Mouse (Mus musculus) hindbrain, embryonic 14.5 days (tissue): ENCODE measurements around the gene Myrfl. TPM values are rescaled to one million over a fixed set of nuclear protein-coding genes. Genes with fewer than 3 reads are reported as not detected.

Source experiments
- ATAC-seq: fragments of 200-750 bp; cut with Nextera tagmentation; 2 replicates; pipeline ENCODE4 v1.8.0; 2017; ENCODE audit warnings: moderate number of reproducible peaks, mild to moderate bottlenecking, moderate TSS enrichment, moderate library complexity; ENCODE audit not compliant: low FRiP score
- DNase-seq: peaks from one replicate; pipeline ENCODE4 v3.0.0-alpha.2; 2015; ENCODE audit warnings: low spot score
- H3K27ac ChIP-seq: fragments of 300-500 bp; sonication (generic); 2 replicates; pipeline ENCODE4 v1.5.1; 2014; ENCODE audit warnings: mild to moderate bottlenecking, moderate library complexity
- H3K27me3 ChIP-seq: fragments of 300-500 bp; sonication (generic); 2 replicates; pipeline ENCODE4 v1.6.1; 2014; ENCODE audit warnings: mild to moderate bottlenecking, low read length, mixed read lengths; ENCODE audit not compliant: control insufficient read depth, insufficient read depth
- H3K36me3 ChIP-seq: fragments of 300-500 bp; sonication (generic); replicated peaks from 2 replicates; pipeline ENCODE4 v1.6.1; 2014; ENCODE audit not compliant: control insufficient read depth, insufficient read depth
- H3K4me1 ChIP-seq: fragments of 300-500 bp; sonication (generic); replicated peaks from 2 replicates; pipeline ENCODE4 v1.6.1; 2014; ENCODE audit warnings: antibody characterized with exemption, low read length, mixed read lengths; ENCODE audit not compliant: control insufficient read depth, insufficient read depth
- H3K4me2 ChIP-seq: fragments of 300-500 bp; sonication (generic); replicated peaks from 2 replicates; pipeline ENCODE4 v1.6.1; 2014; ENCODE audit warnings: mild to moderate bottlenecking, moderate library complexity
- H3K4me3 ChIP-seq: fragments of 300-500 bp; sonication (generic); replicated peaks from 2 replicates; pipeline ENCODE4 v1.5.1; 2014; ENCODE audit warnings: mild to moderate bottlenecking, low read length
- H3K9ac ChIP-seq: fragments of 300-500 bp; sonication (generic); 2 replicates; pipeline ENCODE4 v1.6.1; 2014
- H3K9me3 ChIP-seq: fragments of 300-500 bp; sonication (generic); 2 replicates; pipeline ENCODE4 v1.6.1; 2016; ENCODE audit warnings: low read length; ENCODE audit not compliant: control insufficient read depth
- WGBS: fragments of 180-500 bp; shearing (Covaris S2); extraction: QIAGEN DNeasy Blood & Tissue Kit; methylation state at CpG from one replicate; pipeline ENCODE4 v1.1.7; 2014; 5-methylcytosine and 5-hydroxymethylcytosine counted together
- polyA plus RNA-seq: library from polyadenylated mRNA; unstranded; fragments of >200 nt; fragmentation: Nextera tagmentation; extraction: Ambion mirVana; gene quantifications from 2 replicates; pipeline ENCODE4 v1.2.1, GENCODE M21; 2014

Myrfl gene
- polyA plus RNA-seq, 1 experiment from 2014 or later, result not detected

- Histone ChIP-seq H3K4me2 (no peak overlapping the region), H3K27ac (no peak overlapping the region), H3K9me3 (no peaks in the 10 kb centered on the region), H3K9ac (no peak overlapping the region), H3K4me3 (no peak overlapping the region), H3K27me3 (no peaks in the 10 kb centered on the region), H3K36me3 (no peaks in the 10 kb centered on the region), H3K4me1 (no peaks in the 10 kb centered on the region)
- ATAC-seq, result no peak
- peak; percentile 42 for DNase-seq
- 21% methylated on average over 3 of the region's 3 CpGs for WGBS
Observed at GRCm38 (mm10) chr10:116893753-116894152, 3.0 kb downstream of the Myrfl start.

- no peak for DNase-seq
Observed at GRCm38 (mm10) chr10:116890587-116890986, 6.1 kb downstream of the Myrfl start.

GRCm38 (mm10) chr10:116884552-116884951 lies 12.2 kb downstream of the Myrfl start:
- H3K36me3 ChIP-seq, result no peaks in the 10 kb centered on the region
- no peaks in the 10 kb centered on the region for H3K27me3 ChIP-seq
- H3K9me3 ChIP-seq, result no peaks in the 10 kb centered on the region
- WGBS, result 87% methylated on average over 3 of the region's 3 CpGs
- DNase-seq (no peak), ATAC-seq (no peak)
- no peak overlapping the region for H3K4me3 ChIP-seq
- H3K4me2 ChIP-seq, result no peak overlapping the region
- H3K4me1 ChIP-seq, result no peaks in the 10 kb centered on the region
- no peak overlapping the region for H3K9ac ChIP-seq
- H3K27ac ChIP-seq, result no peak overlapping the region

More at GRCm38 (mm10) chr10:116890587-116890986, 6.1 kb downstream of the Myrfl start:
- Histone ChIP-seq H3K4me3 (no peak overlapping the region), H3K4me1 (no peaks in the 10 kb centered on the region), H3K27me3 (no peaks in the 10 kb centered on the region), H3K27ac (no peak overlapping the region), H3K4me2 (no peak overlapping the region), H3K36me3 (no peaks in the 10 kb centered on the region), H3K9me3 (no peaks in the 10 kb centered on the region), H3K9ac (no peak overlapping the region)
- WGBS, result 31% methylated on average over 5 of the region's 5 CpGs
- 0 out of 2 replicates have a peak, but pooled peaks have one; percentile 59 for ATAC-seq

- H3K9me3 ChIP-seq, result no peaks in the 10 kb centered on the region
- no peak overlapping the region for H3K4me3 ChIP-seq
- H3K27me3 ChIP-seq, result no peaks in the 10 kb centered on the region
- H3K9ac ChIP-seq, result no peak overlapping the region
- WGBS, result 77% methylated on average over 5 of the region's 5 CpGs
- no peak overlapping the region for H3K27ac ChIP-seq
- no peak overlapping the region for H3K4me2 ChIP-seq
- DNase-seq (no peak), ATAC-seq (no peak)
- H3K4me1 ChIP-seq, result no peaks in the 10 kb centered on the region
- H3K36me3 ChIP-seq, result no peaks in the 10 kb centered on the region
Observed at GRCm38 (mm10) chr10:116883531-116883930, 13.2 kb downstream of the Myrfl start.

- H3K4me3 ChIP-seq, result no peak overlapping the region
- no peaks in the 10 kb centered on the region for H3K36me3 ChIP-seq
- no peaks in the 10 kb centered on the region for H3K9me3 ChIP-seq
- 88% methylated on average over 4 of the region's 4 CpGs for whole genome bisulfite sequencing
- no peaks in the 10 kb centered on the region for H3K27me3 ChIP-seq
- no peak overlapping the region for H3K27ac ChIP-seq
- no peak overlapping the region for H3K9ac ChIP-seq
- no peak for ATAC-seq
- H3K4me1 ChIP-seq, result no peaks in the 10 kb centered on the region
- no peak for DNase-seq
- no peak overlapping the region for H3K4me2 ChIP-seq
Observed at GRCm38 (mm10) chr10:116877436-116877835, 19.3 kb downstream of the Myrfl start.

GRCm38 (mm10) chr10:116874490-116874889 lies 22.2 kb downstream of the Myrfl start:
- DNase-seq (no peak), ATAC-seq (no peak)
- Histone ChIP-seq H3K4me2 (no peak overlapping the region), H3K4me1 (no peaks in the 10 kb centered on the region), H3K4me3 (no peak overlapping the region), H3K36me3 (no peaks in the 10 kb centered on the region), H3K27me3 (no peaks in the 10 kb centered on the region), H3K9me3 (no peaks in the 10 kb centered on the region), H3K9ac (no peak overlapping the region), H3K27ac (no peak overlapping the region)
- 89% methylated on average over 9 of the region's 9 CpGs for WGBS

- H3K4me3 ChIP-seq, result no peak overlapping the region
- no peak overlapping the region for H3K27ac ChIP-seq
- no peak for ATAC-seq
Observed at GRCm38 (mm10) chr10:116872016-116872410, 24.7 kb downstream of the Myrfl start.

GRCm38 (mm10) chr10:116871329-116872015 lies 25.2 kb downstream of the Myrfl start:
- Histone ChIP-seq H3K4me2 (no peak overlapping the region), H3K9ac (no peak overlapping the region), H3K27ac (no peak overlapping the region), H3K36me3 (no peaks in the 10 kb centered on the region), H3K27me3 (no peaks in the 10 kb centered on the region), H3K4me1 (no peaks in the 10 kb centered on the region), H3K4me3 (no peak overlapping the region), H3K9me3 (no peaks in the 10 kb centered on the region)
- WGBS, result 80% methylated on average over 12 of the region's 12 CpGs
- DNase-seq (no peak), ATAC-seq (peak; percentile 53; the same call in 1 of the 2 replicates)

More at GRCm38 (mm10) chr10:116872016-116872410, 24.7 kb downstream of the Myrfl start:
- Histone ChIP-seq H3K4me1 (no peaks in the 10 kb centered on the region), H3K9me3 (no peaks in the 10 kb centered on the region), H3K27me3 (no peaks in the 10 kb centered on the region), H3K36me3 (no peaks in the 10 kb centered on the region), H3K9ac (no peak overlapping the region), H3K4me2 (no peak overlapping the region)
- DNase-seq, result no peak
- WGBS, result 60% methylated on average over 14 of the region's 14 CpGs

GRCm38 (mm10) chr10:116870819-116871218 lies 25.9 kb downstream of the Myrfl start:
- no peaks in the 10 kb centered on the region for H3K27me3 ChIP-seq
- no peaks in the 10 kb centered on the region for H3K36me3 ChIP-seq
- ATAC-seq (no peak), DNase-seq (no peak)
- H3K9ac ChIP-seq, result no peak overlapping the region
- no peak overlapping the region for H3K27ac ChIP-seq
- WGBS, result 76% methylated on average over 6 of the region's 6 CpGs
- H3K4me3 ChIP-seq, result no peak overlapping the region
- no peak overlapping the region for H3K4me2 ChIP-seq
- no peaks in the 10 kb centered on the region for H3K4me1 ChIP-seq
- no peaks in the 10 kb centered on the region for H3K9me3 ChIP-seq
